Mouse (Mus musculus): ENCODE results near the gene Faxc. TPM values are rescaled to one million over a fixed set of nuclear protein-coding genes. Genes with fewer than 3 reads are reported as not detected.

Gene Faxc
- total RNA-seq, 2 experiments from 2014 or later, result not detected

- no peak for ATAC-seq (replicated peaks; ENCODE audit: poor library complexity)
These were observed 87.3 kb downstream of the Faxc start for GRCm38 (mm10) chr4:22018414-22018813.

GRCm38 (mm10) chr4:22029951-22030350 lies 98.8 kb downstream of the Faxc start:
- ATAC-seq (replicated peaks; ENCODE audit: poor library complexity), result no peak

Other genes starting within 250 kb of the Faxc start
- gene Prdm13, start 245.4 kb upstream of the Faxc start, total RNA-seq (2015), result not detected in 2 replicates
- not detected in 2 replicates for gene Prdm13, start 245.4 kb upstream of the Faxc start, total RNA-seq (2017)
- gene Ccnc, start 203.6 kb upstream of the Faxc start, total RNA-seq (2015), result 35.2 and 38.4 TPM in 2 replicates
- gene Ccnc, start 203.6 kb upstream of the Faxc start, total RNA-seq (2017), result 29.7 and 39.3 TPM in 2 replicates
- gene Usp45, start 164.2 kb upstream of the Faxc start, total RNA-seq (2015), result 19.7 and 22.7 TPM in 2 replicates
- 11.0 and 14.8 TPM in 2 replicates for gene Usp45, start 164.2 kb upstream of the Faxc start, total RNA-seq (2017)
- gene Tstd3, start 164.1 kb upstream of the Faxc start, total RNA-seq (2015), result 9.5 and 11.7 TPM in 2 replicates
- gene Tstd3, start 164.1 kb upstream of the Faxc start, total RNA-seq (2017), result 7.1 and 13.2 TPM in 2 replicates
- gene Pnisr, start 83.7 kb upstream of the Faxc start, total RNA-seq (2015), result 85.0 and 160 TPM in 2 replicates
- 74.3 and 115 TPM in 2 replicates for gene Pnisr, start 83.7 kb upstream of the Faxc start, total RNA-seq (2017)
- gene Coq3, start 51.7 kb upstream of the Faxc start, total RNA-seq (2015), result 4.7 and 8.2 TPM in 2 replicates
- gene Coq3, start 51.7 kb upstream of the Faxc start, total RNA-seq (2017), result 10.5 and 14.0 TPM in 2 replicates

Measured in megakaryocyte progenitor cell, adult 5-6 weeks (primary cell).